Mouse (Mus musculus): ENCODE measurements at regions not wholly inside any gene's neighbourhood (a gene's known extent, or its start where the extent isn't known, plus 50 kb on each side); places are given as distances from the start of the nearest gene placed in this dataset.

GRCm38 (mm10) chr2:172787203-172787944 is 152.7 kb downstream of the Bmp7 start:
- H3K4me1 ChIP-seq (ENCODE audit: control insufficient read depth, insufficient read depth, low read length): no peaks in the 10 kb centered on the region
- no peak overlapping the region for H3K27ac ChIP-seq (ENCODE audit: insufficient read depth, low read length)
- H3K4me3 ChIP-seq (ENCODE audit: insufficient read depth, low read length): no peak overlapping the region
- TF ChIP-seq POLR2A (IDR thresholded peaks at IDR 0.05; ENCODE audit: low read depth, low read length) (no peak), CTCF (IDR thresholded peaks at IDR 0.05; ENCODE audit: borderline replicate concordance, insufficient read depth, low read length) (no peak)

GRCm38 (mm10) chr2:172789260-172789659 is 150.9 kb downstream of the Bmp7 start:
- no peak overlapping the region for H3K27ac ChIP-seq (ENCODE audit: insufficient read depth, low read length)
- H3K4me1 ChIP-seq (ENCODE audit: control insufficient read depth, insufficient read depth, low read length): no peaks in the 10 kb centered on the region
- no peak for TF ChIP-seq CTCF (IDR thresholded peaks at IDR 0.05; ENCODE audit: borderline replicate concordance, insufficient read depth, low read length)
- no peak for TF ChIP-seq POLR2A (IDR thresholded peaks at IDR 0.05; ENCODE audit: low read depth, low read length)
- no peak overlapping the region for H3K4me3 ChIP-seq (ENCODE audit: insufficient read depth, low read length)

- no peaks in the 10 kb centered on the region for H3K4me1 ChIP-seq (ENCODE audit: control insufficient read depth, insufficient read depth, low read length)
- TF ChIP-seq POLR2A (IDR thresholded peaks at IDR 0.05; ENCODE audit: low read depth, low read length) (no peak), CTCF (IDR thresholded peaks at IDR 0.05; ENCODE audit: borderline replicate concordance, insufficient read depth, low read length) (no peak)
- H3K27ac ChIP-seq (ENCODE audit: insufficient read depth, low read length): no peak overlapping the region
- H3K4me3 ChIP-seq (ENCODE audit: insufficient read depth, low read length): no peak overlapping the region
These were observed 147.6 kb downstream of the Bmp7 start for GRCm38 (mm10) chr2:172792555-172792954.

GRCm38 (mm10) chr2:172793991-172794390 is 146.1 kb downstream of the Bmp7 start:
- Histone ChIP-seq H3K4me3 (ENCODE audit: insufficient read depth, low read length) (no peak overlapping the region), H3K27ac (ENCODE audit: insufficient read depth, low read length) (no peak overlapping the region), H3K4me1 (ENCODE audit: control insufficient read depth, insufficient read depth, low read length) (no peaks in the 10 kb centered on the region)
- TF ChIP-seq POLR2A (IDR thresholded peaks at IDR 0.05; ENCODE audit: low read depth, low read length) (no peak), CTCF (IDR thresholded peaks at IDR 0.05; ENCODE audit: borderline replicate concordance, insufficient read depth, low read length) (no peak)

- no peak overlapping the region for H3K4me3 ChIP-seq (ENCODE audit: insufficient read depth, low read length)
- no peak for TF ChIP-seq POLR2A (IDR thresholded peaks at IDR 0.05; ENCODE audit: low read depth, low read length)
- TF ChIP-seq CTCF (IDR thresholded peaks at IDR 0.05; ENCODE audit: borderline replicate concordance, insufficient read depth, low read length): no peak
- no peaks in the 10 kb centered on the region for H3K4me1 ChIP-seq (ENCODE audit: control insufficient read depth, insufficient read depth, low read length)
- H3K27ac ChIP-seq (ENCODE audit: insufficient read depth, low read length): no peak overlapping the region
These were observed 145.3 kb downstream of the Bmp7 start for GRCm38 (mm10) chr2:172794771-172795170.

- H3K4me1 ChIP-seq (ENCODE audit: control insufficient read depth, insufficient read depth, low read length): no peaks in the 10 kb centered on the region
- H3K27ac ChIP-seq (ENCODE audit: insufficient read depth, low read length): no peak overlapping the region
These were observed 144.0 kb downstream of the Bmp7 start for GRCm38 (mm10) chr2:172796104-172796503.

GRCm38 (mm10) chr2:172796955-172797354 is 143.2 kb downstream of the Bmp7 start:
- TF ChIP-seq POLR2A (IDR thresholded peaks at IDR 0.05; ENCODE audit: low read depth, low read length): no peak
- TF ChIP-seq CTCF (IDR thresholded peaks at IDR 0.05; ENCODE audit: borderline replicate concordance, insufficient read depth, low read length): no peak
- H3K4me3 ChIP-seq (ENCODE audit: insufficient read depth, low read length): no peak overlapping the region
- H3K4me1 ChIP-seq (ENCODE audit: control insufficient read depth, insufficient read depth, low read length): no peaks in the 10 kb centered on the region
- no peak overlapping the region for H3K27ac ChIP-seq (ENCODE audit: insufficient read depth, low read length)

More at GRCm38 (mm10) chr2:172796104-172796503, 144.0 kb downstream of the Bmp7 start:
- TF ChIP-seq POLR2A (IDR thresholded peaks at IDR 0.05; ENCODE audit: low read depth, low read length): no peak
- TF ChIP-seq CTCF (IDR thresholded peaks at IDR 0.05; ENCODE audit: borderline replicate concordance, insufficient read depth, low read length): no peak
- no peak overlapping the region for H3K4me3 ChIP-seq (ENCODE audit: insufficient read depth, low read length)

- Histone ChIP-seq H3K4me1 (ENCODE audit: control insufficient read depth, insufficient read depth, low read length) (no peaks in the 10 kb centered on the region), H3K4me3 (ENCODE audit: insufficient read depth, low read length) (no peak overlapping the region), H3K27ac (ENCODE audit: insufficient read depth, low read length) (no peak overlapping the region)
- no peak for TF ChIP-seq CTCF (IDR thresholded peaks at IDR 0.05; ENCODE audit: borderline replicate concordance, insufficient read depth, low read length)
- TF ChIP-seq POLR2A (IDR thresholded peaks at IDR 0.05; ENCODE audit: low read depth, low read length): no peak
These were observed 140.2 kb downstream of the Bmp7 start for GRCm38 (mm10) chr2:172799951-172800350.

- TF ChIP-seq CTCF (IDR thresholded peaks at IDR 0.05; ENCODE audit: borderline replicate concordance, insufficient read depth, low read length) (no peak), POLR2A (IDR thresholded peaks at IDR 0.05; ENCODE audit: low read depth, low read length) (no peak)
- Histone ChIP-seq H3K27ac (ENCODE audit: insufficient read depth, low read length) (no peak overlapping the region), H3K4me1 (ENCODE audit: control insufficient read depth, insufficient read depth, low read length) (no peaks in the 10 kb centered on the region), H3K4me3 (ENCODE audit: insufficient read depth, low read length) (no peak overlapping the region)
These were observed 139.3 kb downstream of the Bmp7 start for GRCm38 (mm10) chr2:172800801-172801200.

- Histone ChIP-seq H3K4me1 (ENCODE audit: control insufficient read depth, insufficient read depth, low read length) (no peaks in the 10 kb centered on the region), H3K4me3 (ENCODE audit: insufficient read depth, low read length) (no peak overlapping the region), H3K27ac (ENCODE audit: insufficient read depth, low read length) (no peak overlapping the region)
- TF ChIP-seq CTCF (IDR thresholded peaks at IDR 0.05; ENCODE audit: borderline replicate concordance, insufficient read depth, low read length): no peak
- no peak for TF ChIP-seq POLR2A (IDR thresholded peaks at IDR 0.05; ENCODE audit: low read depth, low read length)
These were observed 138.3 kb downstream of the Bmp7 start for GRCm38 (mm10) chr2:172801804-172802203.
